Mouse (Mus musculus) G1E (cell line): ENCODE measurements around the gene Trp53rkb.

Source experiments
- CTCF ChIP-seq: IDR thresholded peaks from 2 replicates; pipeline ENCODE4 v1.5.1; 2012; ENCODE audit warnings: low read depth, low read length, inconsistent platforms, mixed read lengths
- GATA1 ChIP-seq: IDR thresholded peaks from 2 replicates; pipeline ENCODE4 v1.6.1; 2012; ENCODE audit warnings: borderline replicate concordance, low read length, inconsistent platforms, mixed read lengths
- GATA2 ChIP-seq: IDR thresholded peaks from 2 replicates; pipeline ENCODE4 v1.6.1; 2012; ENCODE audit warnings: low read depth, low read length, inconsistent platforms, borderline replicate concordance
- POLR2AphosphoS5 ChIP-seq: IDR thresholded peaks from 2 replicates; pipeline ENCODE4 v1.6.1; 2012; ENCODE audit warnings: low read depth, low read length, inconsistent platforms; ENCODE audit not compliant: insufficient replicate concordance
- TAL1 ChIP-seq: conservative IDR thresholded peaks from 2 replicates; pipeline ENCODE4 v1.6.1; 2012; ENCODE audit warnings: low read depth, low read length, inconsistent platforms, mixed read lengths

GRCm38 (mm10) chr2:166784376-166784775 lies 8.0 kb upstream of the Trp53rkb start:
- TF ChIP-seq CTCF (peak; percentile 47), TAL1 (no peak), POLR2AphosphoS5 (no peak), GATA1 (no peak), GATA2 (no peak)
